Mouse (Mus musculus) liver, embryonic 18 days (tissue): Measurements from ENCODE around the gene Ccnb3. TPM values are rescaled to one million over a fixed set of nuclear protein-coding genes. Genes with fewer than 3 reads are reported as not detected.

Experiments used
- polyA plus RNA-seq: library from polyadenylated mRNA; depleted of rRNA; stranded (reverse); fragments of >200 nt; gene quantifications from 2 replicates; pipeline ENCODE4 v1.2.3, GENCODE M21; 2012; rRNA removed

Ccnb3 gene
- 0.01 TPM in 1 of 2 replicates, not detected in the other for polyA plus RNA-seq

DNA sequence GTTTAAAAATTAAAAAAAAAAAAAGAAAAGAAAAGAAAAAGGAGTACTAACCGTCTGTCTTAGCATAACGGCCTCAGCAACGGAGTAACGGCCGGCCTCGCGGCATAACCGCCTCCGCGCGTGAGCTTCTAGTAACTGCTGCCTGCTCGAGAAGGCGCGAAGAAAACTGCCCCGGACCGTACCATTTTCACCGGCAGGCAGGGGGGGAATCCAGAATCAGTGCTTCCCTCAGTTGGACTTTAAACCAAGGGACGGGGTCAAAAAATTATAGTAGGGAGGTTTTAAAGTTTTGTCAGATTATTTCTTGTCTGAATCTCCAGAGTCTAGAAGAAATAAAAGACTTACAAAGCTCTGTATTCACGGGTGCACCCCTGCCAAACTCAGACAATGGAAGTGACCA is at the start of gene Ccnb3:
Ccnb3 (minus strand) TSS at position 101 of the 400 bp plus-strand sequence.

GRCm38 (mm10) chrX:7067219-7067618 is 25.8 kb upstream of the Ccnb3 start, which contains the start of gene Akap4:
TSS of gene Akap4 (plus strand) at chrX:7067519.

Other genes starting within 250 kb of the Ccnb3 start
- gene Akap4, start 25.9 kb upstream of the Ccnb3 start, polyA plus RNA-seq, result not detected in 2 replicates